Mouse (Mus musculus): ENCODE measurements at regions not wholly inside any gene's neighbourhood (a gene's known extent, or its start where the extent isn't known, plus 50 kb on each side); places are given as distances from the start of the nearest gene placed in this dataset.
"Not testable (repeated sequence)": the region's sequence is repeated elsewhere in the genome, so short reads cannot be mapped to it uniquely, and the experiment has no call there.

DNA sequence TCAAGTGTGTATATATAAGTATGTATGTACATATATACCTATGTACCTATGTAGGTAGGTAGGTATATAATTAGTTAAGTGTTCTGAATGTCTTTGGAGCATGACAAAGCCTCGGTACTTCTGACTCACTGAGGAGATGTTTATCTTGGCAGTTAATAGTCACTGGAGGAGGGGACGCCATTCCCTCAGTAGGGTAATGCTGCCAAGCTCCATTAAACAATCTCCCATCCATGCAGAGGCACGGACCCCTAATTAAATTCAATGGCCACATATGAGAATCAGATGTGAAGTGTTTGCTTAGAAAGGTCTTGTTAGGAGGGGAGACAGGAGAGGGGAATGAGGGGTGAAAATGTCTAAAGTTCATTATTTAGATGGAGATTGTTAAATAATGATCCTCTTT, 99.3 kb downstream of the Fasl start:
- Histone ChIP-seq H3K4me3 (no peak overlapping the region), H3K27ac (no peak overlapping the region)
- TF ChIP-seq CTCF (IDR thresholded peaks at IDR 0.05): no peak
- intact Hi-C loops (cut with DNase I): no loop called here
- no peak for DNase-seq (ENCODE audit: extremely low spot score in 1 of 2, low spot score in 2 of 2)

DNA sequence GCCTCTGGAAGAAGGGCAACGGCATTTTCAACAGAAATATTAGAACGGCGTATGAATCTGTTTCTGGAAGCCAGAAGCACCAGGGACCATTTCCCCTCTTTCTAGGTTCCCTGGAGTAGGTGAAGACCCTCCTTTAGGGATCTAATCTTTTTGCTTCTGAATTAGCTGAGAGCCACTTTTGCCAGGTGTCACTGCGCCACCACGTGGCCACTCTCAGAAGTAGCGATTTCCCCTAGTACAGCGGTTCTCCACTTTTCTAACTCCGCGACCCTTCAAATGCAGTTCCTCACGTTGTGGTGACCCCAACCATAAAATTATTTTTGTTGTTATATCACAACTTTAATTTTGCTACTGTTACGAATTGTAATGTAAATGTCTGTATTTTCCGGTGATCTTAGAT, 100.7 kb downstream of the Fasl start:
- peak; percentile 39 to 61 for DNase-seq (ENCODE audit: extremely low spot score in 1 of 2, low spot score in 2 of 2)
- H3K4me3 ChIP-seq: no peak overlapping the region
- intact Hi-C loops (cut with DNase I): loop anchor here (1.0 to 2.0 kb wide), 2 partner anchors 49 to 287 kb away; no protein-coding TSS in a partner anchor
- peak; percentile 89 for TF ChIP-seq CTCF (IDR thresholded peaks at IDR 0.05)
- H3K27ac ChIP-seq: no peak overlapping the region

DNA sequence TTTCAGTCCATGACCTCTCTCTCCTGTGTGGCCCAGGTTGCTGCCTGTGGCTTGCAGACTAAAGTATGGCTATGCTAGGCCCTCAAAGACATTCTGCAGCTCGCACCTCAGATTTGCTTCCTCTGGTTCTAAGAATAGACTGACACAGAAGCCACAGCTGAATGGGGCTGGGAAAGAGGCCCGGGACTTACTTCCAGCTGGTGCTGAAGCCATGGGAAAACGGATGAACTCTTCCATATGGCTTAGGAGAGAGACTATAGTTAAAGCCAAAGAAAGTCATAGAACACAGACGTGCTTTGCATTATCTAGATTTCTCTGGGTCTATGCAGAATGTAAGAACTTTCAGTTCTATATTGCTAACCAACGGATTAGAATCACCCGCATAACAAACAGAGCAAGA, 107.7 kb downstream of the Fasl start:
- DNase-seq (ENCODE audit: extremely low spot score in 1 of 2, low spot score in 2 of 2): no peak
- H3K27ac ChIP-seq: no peak overlapping the region
- no peak for TF ChIP-seq CTCF (IDR thresholded peaks at IDR 0.05)
- H3K4me3 ChIP-seq: no peak overlapping the region
- intact Hi-C loops (cut with DNase I): no loop called here

DNA sequence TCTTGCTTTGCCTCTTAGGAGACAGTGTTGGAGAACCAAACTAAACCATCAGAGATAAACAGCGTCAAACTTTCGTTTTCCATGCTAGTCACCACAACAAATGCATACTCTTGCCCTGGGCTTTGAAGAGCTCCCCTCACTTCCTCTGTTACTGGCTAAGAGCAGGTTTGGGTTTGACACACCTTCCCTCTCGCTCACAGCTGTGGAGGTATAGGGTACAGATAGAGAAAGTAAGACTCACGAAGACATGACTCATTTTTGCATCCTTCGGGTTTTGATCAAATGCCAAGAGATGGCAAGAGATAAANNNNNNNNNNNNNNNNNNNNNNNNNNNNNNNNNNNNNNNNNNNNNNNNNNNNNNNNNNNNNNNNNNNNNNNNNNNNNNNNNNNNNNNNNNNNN, 117.4 kb downstream of the Fasl start:
- no peak for TF ChIP-seq CTCF (IDR thresholded peaks at IDR 0.05)
- Histone ChIP-seq H3K4me3 (no peak overlapping the region), H3K27ac (no peak overlapping the region)
- intact Hi-C loops (cut with DNase I): no loop called here
- no peak for DNase-seq (ENCODE audit: extremely low spot score in 1 of 2, low spot score in 2 of 2)

DNA sequence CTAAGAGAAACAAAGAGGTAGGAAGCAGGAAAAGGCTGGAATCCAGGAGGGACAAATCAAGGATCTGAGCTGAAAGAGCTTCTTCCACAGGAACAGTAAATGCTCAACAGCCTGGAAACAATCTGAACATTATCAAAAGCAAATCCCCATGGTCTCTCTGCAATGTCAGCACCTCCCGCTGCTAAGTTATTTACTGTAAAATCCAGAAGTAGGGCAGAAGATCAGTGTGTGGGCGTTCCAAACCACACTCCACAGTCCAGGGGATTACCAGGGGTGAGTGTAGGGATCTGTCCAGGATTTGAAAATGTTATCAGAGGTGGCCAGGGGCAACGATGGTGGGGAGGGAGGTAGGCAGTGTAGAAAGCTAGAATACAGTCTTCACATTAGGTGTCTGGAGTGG, 124.0 kb downstream of the Fasl start:
- H3K4me3 ChIP-seq: no peak overlapping the region
- intact Hi-C loops (cut with DNase I): no loop called here
- no peak for DNase-seq (ENCODE audit: extremely low spot score in 1 of 2, low spot score in 2 of 2)
- no peak overlapping the region for H3K27ac ChIP-seq
- no peak for TF ChIP-seq CTCF (IDR thresholded peaks at IDR 0.05)

DNA sequence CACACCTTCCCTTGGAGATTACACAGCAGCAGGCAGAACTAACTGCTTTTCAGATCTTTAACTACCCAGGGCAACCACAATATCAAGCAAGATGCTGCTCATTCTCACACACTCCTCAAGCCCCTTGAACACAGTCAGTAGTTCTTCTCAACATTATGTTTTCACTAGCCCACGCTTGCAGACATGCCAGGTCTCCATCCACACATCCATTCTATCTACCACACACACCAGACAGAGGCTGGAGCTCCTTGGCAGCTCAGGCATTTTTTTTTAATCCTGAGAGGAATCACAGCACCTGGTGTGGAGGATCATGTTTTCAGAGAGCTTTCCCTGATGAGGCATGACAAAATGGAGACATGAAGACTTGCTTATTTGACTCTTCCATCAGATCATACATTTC, 124.9 kb downstream of the Fasl start:
- no peak for DNase-seq (ENCODE audit: extremely low spot score in 1 of 2, low spot score in 2 of 2)
- no peak for TF ChIP-seq CTCF (IDR thresholded peaks at IDR 0.05)
- no peak overlapping the region for H3K4me3 ChIP-seq
- intact Hi-C loops (cut with DNase I): no loop called here
- H3K27ac ChIP-seq: no peak overlapping the region

DNA sequence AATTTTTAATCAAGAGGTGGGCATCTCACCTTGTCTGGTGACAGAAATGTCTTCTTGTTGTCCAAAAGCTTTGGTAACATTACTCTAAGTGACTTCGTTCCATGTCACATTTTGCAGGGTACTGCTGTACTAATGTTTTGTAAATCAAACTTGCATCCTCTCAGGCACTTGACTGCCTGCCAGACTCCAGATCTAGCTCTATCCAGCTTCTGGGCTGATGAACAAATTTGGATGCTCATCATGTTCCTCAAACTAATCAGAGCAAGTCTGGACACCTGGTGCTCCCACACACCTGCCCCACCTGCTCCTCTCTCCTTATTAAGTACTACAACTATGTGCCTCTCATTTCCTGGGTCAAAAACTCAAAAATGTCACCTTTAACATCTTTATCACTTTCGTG, 126.1 kb downstream of the Fasl start:
- TF ChIP-seq CTCF (IDR thresholded peaks at IDR 0.05): no peak
- no peak overlapping the region for H3K27ac ChIP-seq
- no peak for DNase-seq (ENCODE audit: extremely low spot score in 1 of 2, low spot score in 2 of 2)
- no peak overlapping the region for H3K4me3 ChIP-seq
- intact Hi-C loops (cut with DNase I): no loop called here

DNA sequence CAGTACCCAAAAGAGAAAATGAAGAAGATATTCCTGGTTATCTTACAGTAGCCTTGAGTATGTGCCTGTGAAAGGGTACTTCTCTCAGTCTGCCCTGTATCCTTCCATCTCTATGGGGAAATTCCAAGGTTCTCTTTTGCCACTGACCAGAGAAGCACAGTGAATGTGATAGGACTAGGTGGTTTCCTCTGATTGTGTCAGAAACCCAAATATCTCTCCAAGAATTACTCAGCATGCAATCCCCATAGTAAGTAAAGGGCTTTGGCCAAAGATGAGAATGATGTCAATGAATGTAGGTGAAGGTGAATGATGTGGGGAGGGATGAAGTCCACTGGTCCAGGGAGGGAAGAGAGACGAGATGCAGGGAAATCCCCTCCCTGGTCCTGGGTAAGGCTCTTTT, 130.8 kb downstream of the Fasl start:
- no peak for DNase-seq (ENCODE audit: extremely low spot score in 1 of 2, low spot score in 2 of 2)
- Histone ChIP-seq H3K27ac (no peak overlapping the region), H3K4me3 (no peak overlapping the region)
- TF ChIP-seq CTCF (IDR thresholded peaks at IDR 0.05): no peak
- intact Hi-C loops (cut with DNase I): no loop called here

DNA sequence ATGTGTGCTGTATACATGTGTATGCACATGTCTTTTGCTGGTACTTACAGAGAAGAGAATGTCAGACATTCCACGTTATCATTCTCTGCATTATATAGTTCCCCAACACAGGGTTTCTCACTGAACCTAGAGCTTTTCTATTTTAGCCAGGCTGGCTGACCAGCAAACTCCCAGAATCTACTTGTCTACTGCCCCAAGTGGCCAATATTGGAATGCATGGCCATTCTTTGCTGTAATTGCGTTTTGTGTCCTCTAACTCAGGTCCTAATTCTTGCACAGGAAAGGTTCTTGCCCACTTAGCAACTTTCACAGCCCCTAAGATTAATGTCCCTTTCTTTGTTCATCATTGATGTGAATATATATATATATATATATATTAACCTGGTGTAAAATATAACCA, 138.9 kb downstream of the Fasl start:
- DNase-seq (ENCODE audit: extremely low spot score in 1 of 2, low spot score in 2 of 2): no peak
- peak; percentile 11 for TF ChIP-seq CTCF (IDR thresholded peaks at IDR 0.05)
- intact Hi-C loops (cut with DNase I): no loop called here
- Histone ChIP-seq H3K27ac (no peak overlapping the region), H3K4me3 (no peak overlapping the region)

DNA sequence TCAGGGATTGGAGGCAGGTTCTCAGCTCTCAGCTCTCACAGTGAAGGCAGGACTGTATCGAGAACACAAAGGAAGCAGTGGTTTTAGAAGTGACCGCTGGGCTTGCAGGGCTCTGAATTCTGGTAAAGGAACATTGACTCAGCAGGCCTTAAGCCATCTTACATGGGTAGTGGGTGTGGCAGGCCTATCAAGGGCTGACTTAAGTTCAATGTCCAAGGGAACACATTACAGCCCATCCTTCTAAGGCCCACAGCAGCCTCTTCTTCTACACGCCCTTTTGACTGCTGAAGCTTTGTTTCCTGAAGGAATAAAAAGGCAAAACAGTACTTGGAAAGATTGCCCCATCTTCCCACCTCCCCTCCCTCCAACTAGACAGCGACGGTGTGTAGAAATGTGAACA, 137.6 kb downstream of the Tnfsf18 start:
- TF ChIP-seq CTCF (IDR thresholded peaks at IDR 0.05): no peak
- intact Hi-C loops (cut with DNase I): no loop called here

DNA sequence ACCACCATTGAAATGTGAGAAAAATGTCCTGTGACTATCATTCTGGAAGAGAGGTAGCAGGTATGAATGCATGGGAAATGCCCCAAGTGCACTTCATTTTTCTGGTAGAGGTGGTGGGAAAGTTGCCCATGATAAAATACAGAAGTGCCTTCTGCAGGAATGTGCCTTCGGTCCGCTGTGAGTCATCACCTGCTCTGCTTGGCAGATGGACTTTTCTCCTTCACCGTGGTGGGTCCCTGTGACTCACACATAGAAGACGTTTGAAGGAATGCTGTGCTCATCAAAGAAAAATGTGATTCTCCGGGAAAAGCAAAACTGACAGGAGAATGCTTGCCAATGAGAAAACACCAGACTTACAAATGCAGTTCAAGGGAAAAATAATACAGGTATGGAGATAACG, 126.8 kb downstream of the Tnfsf18 start:
- intact Hi-C loops (cut with DNase I): loop anchor here (5.0 kb wide), 1 partner anchor 129 kb away; the partner anchor contains the start of gene Tnfsf18
- no peak for TF ChIP-seq CTCF (IDR thresholded peaks at IDR 0.05)
- DNase-seq (ENCODE audit: extremely low spot score in 1 of 2, low spot score in 2 of 2): peak; percentile 10 to 28
- H3K4me3 ChIP-seq: no peak overlapping the region
- H3K27ac ChIP-seq: no peak overlapping the region

More for the DNA sequence above, 137.6 kb downstream of the Tnfsf18 start:
- Histone ChIP-seq H3K4me3 (no peak overlapping the region), H3K27ac (no peak overlapping the region)
- DNase-seq (ENCODE audit: extremely low spot score in 1 of 2, low spot score in 2 of 2): no peak

DNA sequence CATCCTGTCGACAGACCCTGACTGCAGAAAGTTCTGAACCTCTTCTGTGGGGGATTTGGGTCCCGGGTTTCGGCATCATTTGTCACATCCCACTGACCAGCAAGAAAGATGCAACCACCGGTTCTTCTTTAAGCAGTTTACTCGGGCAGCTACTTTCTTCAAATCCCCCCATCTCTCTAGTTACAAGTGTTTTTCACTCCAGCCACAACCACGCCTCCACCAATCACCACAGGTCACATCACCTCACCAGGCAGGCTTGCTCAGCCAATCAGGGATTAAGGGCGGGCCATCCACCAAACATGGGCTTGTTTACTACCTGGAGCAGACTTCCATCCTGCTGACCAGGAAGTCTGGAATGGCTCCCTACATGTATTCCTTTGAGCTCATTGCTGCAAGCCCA, 119.6 kb downstream of the Tnfsf18 start:
- intact Hi-C loops (cut with DNase I); H3K4me3 ChIP-seq; H3K27ac ChIP-seq; DNase-seq (ENCODE audit: extremely low spot score in 1 of 2, low spot score in 2 of 2): not testable (repeated sequence)

DNA sequence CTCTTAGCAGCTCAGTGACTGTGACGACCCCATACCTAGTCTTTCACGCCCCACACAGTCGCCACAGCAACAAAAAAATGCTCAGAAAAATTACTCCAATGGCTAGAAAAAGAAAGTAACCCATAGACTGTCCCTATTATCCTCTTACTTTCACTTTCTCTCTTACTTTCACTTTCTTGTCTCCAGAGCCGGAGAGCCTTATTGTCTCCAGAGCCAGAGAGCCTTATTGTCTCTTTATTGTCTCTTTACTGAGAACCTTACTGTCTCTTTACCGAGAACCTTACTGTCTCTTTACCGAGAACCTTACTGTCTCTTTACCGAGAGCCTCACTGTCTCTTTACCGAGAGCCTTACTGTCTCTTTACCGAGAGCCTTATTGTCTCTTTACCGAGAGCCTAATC, 119.2 kb downstream of the Tnfsf18 start:
- intact Hi-C loops (cut with DNase I); H3K27ac ChIP-seq; H3K4me3 ChIP-seq; DNase-seq (ENCODE audit: extremely low spot score in 1 of 2, low spot score in 2 of 2): not testable (repeated sequence)

DNA sequence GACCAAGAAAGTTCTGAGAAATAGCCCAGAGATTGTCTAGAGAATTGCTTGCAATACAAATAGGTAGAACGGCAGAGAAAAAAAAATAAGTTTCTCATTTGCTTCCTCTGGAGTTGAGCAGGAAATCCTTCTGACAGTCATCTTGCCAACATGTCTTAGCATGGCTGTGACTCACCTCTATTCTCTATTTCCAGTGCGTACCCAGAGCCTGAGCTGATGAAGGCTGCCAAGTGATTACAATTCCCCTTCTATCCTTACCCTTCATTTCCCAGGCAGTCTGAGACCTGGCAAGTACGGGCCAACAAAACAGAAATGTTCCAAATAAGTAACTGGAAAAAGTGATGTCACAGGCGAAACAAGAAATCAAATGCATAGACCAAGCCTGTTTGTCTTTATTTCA, 113.0 kb downstream of the Tnfsf18 start:
- no peak for TF ChIP-seq CTCF (IDR thresholded peaks at IDR 0.05)
- DNase-seq (ENCODE audit: extremely low spot score in 1 of 2, low spot score in 2 of 2): no peak
- intact Hi-C loops (cut with DNase I): loop anchor here (5.0 kb wide), 1 partner anchor 100 kb away; no protein-coding TSS in a partner anchor

More for the DNA sequence above, 113.0 kb downstream of the Tnfsf18 start:
- no peak overlapping the region for H3K27ac ChIP-seq
- H3K4me3 ChIP-seq: no peak overlapping the region

Data from left cerebral cortex, adult 2 months (tissue).